Mouse (Mus musculus): Measurements from ENCODE around the gene Lins1.

DNA sequence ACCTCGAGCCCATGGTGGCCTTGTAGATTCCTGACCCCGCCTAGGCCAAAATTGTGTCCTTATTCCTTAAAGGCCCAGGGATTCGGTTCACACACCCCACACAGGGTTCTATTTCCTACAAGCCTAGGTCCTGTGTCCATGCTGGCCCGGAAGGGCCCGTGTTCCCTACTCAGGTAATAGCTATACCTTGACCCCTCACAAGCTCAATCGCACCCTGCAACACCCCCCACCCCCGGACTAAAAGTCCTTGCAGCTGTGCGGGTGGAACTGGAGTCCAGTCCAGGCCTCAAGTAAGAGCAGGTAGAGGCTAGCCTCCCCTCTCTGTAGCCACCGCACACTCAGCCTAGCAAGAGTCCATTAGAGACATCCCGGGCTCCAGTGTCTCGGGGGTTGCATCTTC, 44.2 kb downstream of the Lins1 start:
- TF ChIP-seq FOSL1 (IDR thresholded peaks at IDR 0.05; ENCODE audit: insufficient read depth, low read length, poor library complexity, severe bottlenecking) (no peak), CTCF (IDR thresholded peaks at IDR 0.05; ENCODE audit: control insufficient read depth, insufficient read depth, insufficient read length) (no peak), MYOG (IDR thresholded peaks at IDR 0.05; ENCODE audit: control insufficient read depth, extremely low read depth, insufficient read length) (no peak), USF1 (IDR thresholded peaks at IDR 0.05; ENCODE audit: low read depth) (no peak), MYOD1 (IDR thresholded peaks at IDR 0.05; ENCODE audit: control insufficient read depth, insufficient read length, low read depth) (no peak)

All from C2C12 (cell line).